ENCODE assay signal across 17 mouse cellular contexts in the genomic region with DNA sequence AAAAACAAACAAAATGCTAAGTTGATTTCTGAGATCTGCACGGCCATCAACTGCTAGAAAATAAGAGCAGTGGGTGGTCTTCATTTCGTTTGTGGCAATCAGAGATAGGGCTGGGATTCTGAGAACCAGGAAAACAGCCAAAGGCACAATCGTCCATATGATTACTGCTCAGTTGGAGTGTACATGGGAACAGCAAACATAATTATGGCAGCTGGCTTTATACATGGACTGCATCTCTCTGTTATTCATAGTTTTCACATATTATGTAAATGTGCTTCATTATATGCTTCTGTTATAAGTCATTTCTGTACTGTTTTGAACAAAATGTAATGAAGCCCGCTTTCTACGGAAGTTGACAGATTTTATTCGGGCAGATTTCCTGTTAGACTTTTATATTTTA.
"Had no signal": no experiment of that assay in that cellular context is flagged by ENCODE, and none has a peak within 500 bp of the region (broad histone marks: within the 10 kb centered on the region; RNA-seq: fewer than 3 reads in every experiment).

No protein-coding gene starts in this region.

- H3K36me3 ChIP-seq: limb, embryonic 10.5 days; limb, embryonic 13.5 days; liver, embryonic 12.5 days; liver, embryonic 15.5 days; lung, embryonic 15.5 days; midbrain, embryonic 15.5 days had no signal

- H3K4me3 ChIP-seq: layer of hippocampus, adult 2 months; limb, embryonic 10.5 days; limb, embryonic 13.5 days; liver, embryonic 12.5 days; liver, embryonic 15.5 days; lung, embryonic 15.5 days; midbrain, embryonic 15.5 days had no signal

- H3K4me2 ChIP-seq: limb, embryonic 13.5 days; liver, embryonic 12.5 days; liver, embryonic 15.5 days; lung, embryonic 15.5 days; midbrain, embryonic 15.5 days had no signal

- H3K27me3 ChIP-seq: limb, embryonic 13.5 days; liver, embryonic 12.5 days; liver, embryonic 15.5 days; lung, embryonic 15.5 days; midbrain, embryonic 15.5 days had no signal

- H3K9me3 ChIP-seq: limb, embryonic 10.5 days; limb, embryonic 13.5 days; liver, embryonic 12.5 days; liver, embryonic 15.5 days; lung, embryonic 15.5 days; midbrain, embryonic 15.5 days had no signal

- H3K9ac ChIP-seq: limb, embryonic 13.5 days; liver, embryonic 12.5 days; liver, embryonic 15.5 days; lung, embryonic 15.5 days; midbrain, embryonic 15.5 days had no signal

- H3K4me1 ChIP-seq: limb, embryonic 10.5 days; limb, embryonic 13.5 days; liver, embryonic 12.5 days; liver, embryonic 15.5 days; lung, embryonic 15.5 days; midbrain, embryonic 15.5 days had no signal

- DNase-seq: kidney, adult 9 months; kidney, postnatal 25 days; layer of hippocampus, adult 9-11 months; liver; lung, adult 18-20 months; lung, postnatal 14 days; lung, postnatal 4 days; thymus, adult 18-20 months; thymus, postnatal 36 days had no signal

- ATAC-seq: liver, embryonic 12.5 days; midbrain, embryonic 15.5 days had no signal

- H3K27ac ChIP-seq: kidney, postnatal 0 days; layer of hippocampus, adult 2 months; limb, embryonic 10.5 days; limb, embryonic 13.5 days; liver, embryonic 12.5 days; liver, embryonic 15.5 days; lung, embryonic 15.5 days; midbrain, embryonic 15.5 days had no signal
